Mouse (Mus musculus) liver, embryonic 14.5 days (tissue): Measurements from ENCODE around the gene Iqgap2.

Source experiments
- CTCF ChIP-seq: IDR thresholded peaks from 2 replicates; pipeline ENCODE4 v1.5.1; 2016; ENCODE audit warnings: antibody characterized with exemption, low read depth, control low read depth
- EP300 ChIP-seq: IDR thresholded peaks from 2 replicates; pipeline ENCODE4 v1.6.1; 2016; ENCODE audit warnings: antibody characterized with exemption, low read depth

- no peak for TF ChIP-seq EP300
- TF ChIP-seq CTCF = no peak
Observed at GRCm38 (mm10) chr13:95607019-95607418, 284.7 kb downstream of the Iqgap2 start.
